Mouse (Mus musculus) heart, postnatal 4 days (tissue): ENCODE results near the gene Dmac2. TPM values are rescaled to one million over a fixed set of nuclear protein-coding genes. Genes with fewer than 3 reads are reported as not detected.
A peak's percentile ranks its signal among the peaks of the same experiment; 100 is the strongest.

Source experiments
- DNase-seq: peaks from one replicate; pipeline ENCODE4 v3.0.0; 2021
- total RNA-seq, 2 experiments: library from RNA; stranded (reverse); gene quantifications; 2 replicates each; pipeline ENCODE4 v1.2.3; 2021

Dmac2 gene
- total RNA-seq, 2 experiments from 2014 or later = 46.1 to 49.5 TPM

- no peak for DNase-seq
These were observed 1.6 kb upstream of the Dmac2 start for GRCm38 (mm10) chr7:25617376-25618160.

GRCm38 (mm10) chr7:25619722-25619991 is 443 bp downstream of the Dmac2 start:
- DNase-seq = no peak

GRCm38 (mm10) chr7:25620101-25620500 is 887 bp downstream of the Dmac2 start:
- DNase-seq = peak; percentile 5

- DNase-seq = peak; percentile 3
These were observed 1.5 kb downstream of the Dmac2 start for GRCm38 (mm10) chr7:25620751-25621150.

GRCm38 (mm10) chr7:25623857-25624370 is 4.7 kb downstream of the Dmac2 start:
- no peak for DNase-seq

- DNase-seq = peak; percentile 66
These were observed 5.6 kb downstream of the Dmac2 start for GRCm38 (mm10) chr7:25624851-25625250.

GRCm38 (mm10) chr7:25625594-25626250 is 6.5 kb downstream of the Dmac2 start:
- DNase-seq = peak; percentile 51

GRCm38 (mm10) chr7:25626509-25627430 is 7.6 kb downstream of the Dmac2 start, which contains the start of gene B3gnt8:
TSS of gene B3gnt8 (plus strand) at chr7:25626654.
- DNase-seq = peak; percentile 62

GRCm38 (mm10) chr7:25627431-25628322 is 8.5 kb downstream of the Dmac2 start:
- DNase-seq = peak; percentile 74

- DNase-seq = peak; percentile 32
These were observed 9.1 kb downstream of the Dmac2 start for GRCm38 (mm10) chr7:25628323-25628620.

GRCm38 (mm10) chr7:25632679-25633078 is 13.5 kb downstream of the Dmac2 start:
- DNase-seq = no peak

GRCm38 (mm10) chr7:25636373-25636772 is 17.2 kb downstream of the Dmac2 start:
- DNase-seq = no peak

- DNase-seq = no peak
These were observed 17.9 kb downstream of the Dmac2 start for GRCm38 (mm10) chr7:25637099-25637498.

- DNase-seq = no peak
These were observed 20.5 kb downstream of the Dmac2 start for GRCm38 (mm10) chr7:25639754-25640153.

- no peak for DNase-seq
These were observed 24.9 kb downstream of the Dmac2 start for GRCm38 (mm10) chr7:25644136-25644535.

GRCm38 (mm10) chr7:25644631-25645030 is 25.4 kb downstream of the Dmac2 start:
- DNase-seq = no peak

GRCm38 (mm10) chr7:25645074-25645473 is 25.9 kb downstream of the Dmac2 start:
- DNase-seq = no peak

GRCm38 (mm10) chr7:25647574-25648123 is 28.4 kb downstream of the Dmac2 start:
- no peak for DNase-seq

- DNase-seq = no peak
These were observed 30.6 kb downstream of the Dmac2 start for GRCm38 (mm10) chr7:25649839-25650238.

GRCm38 (mm10) chr7:25651281-25651680 is 32.1 kb downstream of the Dmac2 start:
- no peak for DNase-seq

GRCm38 (mm10) chr7:25652244-25652759 is 33.1 kb downstream of the Dmac2 start:
- no peak for DNase-seq
